Mouse (Mus musculus): ENCODE results near the gene Usp24. TPM values are rescaled to one million over a fixed set of nuclear protein-coding genes. Genes with fewer than 3 reads are reported as not detected.
A peak's percentile ranks its signal among the peaks of the same experiment; 100 is the strongest.

Usp24 gene
- total RNA-seq, 2 experiments from 2014 or later: 43.8 to 49.2 TPM

DNA sequence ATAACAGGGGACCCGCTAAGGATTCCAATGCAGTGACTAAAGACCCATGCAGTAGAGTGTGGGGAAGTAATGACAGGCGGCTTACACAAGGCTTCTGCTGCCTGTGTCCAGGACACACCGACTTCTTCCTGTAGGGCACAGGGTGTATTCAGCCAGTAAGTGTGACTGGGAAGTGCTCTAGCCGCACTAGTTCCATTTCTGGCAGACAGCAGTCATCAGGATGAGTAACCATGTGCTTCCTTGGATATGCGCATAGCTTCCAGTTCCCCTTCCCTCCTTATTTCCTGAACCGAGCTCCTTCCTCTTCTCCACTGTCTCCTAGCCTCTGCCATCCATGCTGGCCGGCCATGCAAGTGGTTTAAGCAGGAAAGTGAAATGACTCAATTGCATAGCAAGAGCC lies 113.1 kb downstream of the Usp24 start:
- no peak for DNase-seq

DNA sequence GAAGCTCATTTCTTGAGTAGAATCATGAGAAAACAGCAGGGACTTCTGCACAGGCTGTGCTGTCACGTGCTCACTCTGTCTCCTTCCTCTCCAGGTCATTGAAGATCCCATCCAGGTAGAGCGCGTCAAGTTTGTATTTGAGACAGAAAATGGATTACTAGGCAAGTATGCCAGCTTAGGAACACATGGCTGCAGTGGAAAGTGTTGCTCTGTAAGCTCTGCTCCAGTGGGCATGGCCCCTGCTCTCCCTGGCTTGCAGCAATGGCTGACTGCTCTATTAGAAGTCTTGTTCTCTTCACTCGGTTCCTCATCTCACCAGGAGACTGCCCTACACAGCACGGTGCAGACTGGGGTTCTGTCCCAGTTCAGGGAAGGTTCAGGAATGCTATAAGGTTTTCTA lies 114.4 kb downstream of the Usp24 start:
- DNase-seq: no peak

DNA sequence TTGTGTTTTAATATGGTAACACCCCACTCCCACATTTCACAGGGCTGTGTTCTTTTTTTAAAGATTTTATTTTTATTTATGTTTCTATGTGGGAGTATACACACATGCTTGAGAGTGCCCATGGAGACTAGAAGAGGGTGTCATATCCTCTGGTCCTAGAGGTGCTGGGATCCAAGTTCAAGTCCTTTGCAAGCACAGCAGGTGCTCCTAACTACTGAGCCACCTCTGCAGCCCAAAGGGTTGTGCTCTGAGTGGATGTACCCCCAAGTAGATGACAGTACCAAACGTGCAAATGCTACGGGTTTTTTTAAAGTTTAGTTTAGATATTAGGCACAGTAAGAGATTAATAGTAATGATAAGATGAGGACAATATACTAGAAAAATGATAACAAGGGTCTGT lies 119.4 kb downstream of the Usp24 start:
- no peak for DNase-seq

DNA sequence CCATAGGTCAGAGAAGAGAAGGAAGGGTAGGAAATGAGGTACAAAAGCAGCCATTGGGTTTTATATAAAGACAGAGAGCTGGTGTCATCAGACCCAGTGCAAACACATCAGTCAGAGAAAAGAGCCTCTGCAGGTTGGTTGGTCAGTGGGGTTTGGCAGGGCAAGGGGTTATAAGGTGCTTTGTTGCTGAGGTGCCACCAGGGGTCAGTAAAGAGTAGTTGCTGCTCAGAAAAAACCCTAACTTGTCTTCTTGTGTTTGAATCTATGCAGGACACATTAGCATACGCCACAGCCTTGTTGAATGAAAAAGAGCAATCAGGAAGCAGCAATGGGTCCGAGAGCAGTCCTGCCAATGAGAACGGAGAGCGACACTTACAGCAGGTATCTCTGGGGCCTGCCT lies 120.5 kb downstream of the Usp24 start:
- no peak for DNase-seq

DNA sequence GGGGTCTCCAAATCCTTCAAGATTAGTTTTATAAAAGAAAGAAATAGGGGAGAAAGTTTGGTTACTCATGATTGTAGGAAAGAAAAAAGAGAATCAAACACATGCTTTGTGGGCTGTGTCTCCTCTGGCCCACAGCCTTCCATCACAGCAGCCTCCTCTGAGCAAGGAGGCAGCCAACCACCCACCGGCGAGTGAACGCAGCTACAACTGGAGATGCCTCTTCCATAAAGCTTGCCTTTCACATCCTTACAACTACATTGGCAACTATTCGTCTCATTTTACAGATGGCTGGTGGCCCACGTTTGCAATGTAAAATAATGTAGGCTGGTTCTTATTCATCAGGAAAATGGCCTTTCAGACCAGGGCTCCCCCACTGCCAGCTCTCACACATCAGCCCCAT lies 121.2 kb downstream of the Usp24 start:
- no peak for DNase-seq

DNA sequence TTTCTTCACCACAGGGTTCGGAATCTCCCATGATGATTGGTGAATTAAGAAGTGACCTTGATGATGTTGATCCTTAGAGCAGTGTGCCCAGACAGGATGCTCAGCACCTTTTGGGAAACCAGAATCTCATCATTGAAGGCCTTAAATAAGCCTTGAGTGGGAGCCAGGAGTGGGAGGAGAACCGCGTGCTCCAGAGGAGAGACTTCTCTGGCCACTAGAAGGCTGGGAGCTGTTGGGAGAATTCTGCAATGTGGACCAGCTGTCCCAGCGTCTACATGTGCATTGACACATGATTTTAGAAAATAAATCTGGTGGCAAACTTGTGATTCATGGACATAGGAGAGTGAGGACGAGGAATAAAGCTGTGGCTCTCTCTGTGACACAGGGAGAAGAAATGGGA lies 122.8 kb downstream of the Usp24 start:
- no peak for DNase-seq

DNA sequence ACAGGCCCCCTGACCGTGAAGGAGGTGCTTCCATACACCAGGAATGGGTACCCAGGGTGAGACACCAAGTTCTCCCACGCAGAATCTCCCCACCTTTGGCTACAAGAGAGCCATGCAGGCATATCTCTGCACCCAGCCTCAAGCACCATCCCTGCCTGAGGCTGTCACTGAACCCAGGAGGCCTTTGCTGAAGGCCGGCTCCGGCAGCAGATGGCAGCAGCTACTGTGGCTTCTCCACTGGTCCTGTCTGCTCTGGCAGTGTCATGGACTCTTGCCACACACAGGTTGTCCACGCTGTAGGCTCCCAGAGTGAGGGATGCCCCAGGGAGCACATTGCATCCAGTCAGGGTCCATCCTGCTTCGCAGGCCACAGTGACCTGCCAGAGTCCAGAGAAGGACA lies 127.2 kb downstream of the Usp24 start:
- no peak for DNase-seq

DNA sequence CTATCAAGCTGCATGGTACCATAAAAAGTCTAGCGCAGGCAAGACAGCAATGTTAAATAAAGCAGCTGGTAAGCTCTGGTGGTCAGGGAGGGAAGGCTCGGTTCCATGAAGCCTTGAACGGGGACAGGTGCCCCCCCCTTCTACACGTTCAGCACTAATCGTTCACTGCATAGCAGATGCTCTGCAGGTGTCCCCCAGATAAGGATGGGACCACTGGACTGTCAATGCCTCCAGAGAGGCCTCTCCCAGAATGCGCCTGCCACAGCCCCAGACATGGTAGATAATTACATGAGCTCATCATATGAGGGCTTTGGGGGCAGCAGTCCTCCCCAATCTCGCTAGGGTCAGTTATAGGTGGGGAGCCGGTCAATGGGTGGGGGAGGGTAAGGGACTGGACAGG lies 133.3 kb downstream of the Usp24 start:
- DNase-seq: no peak

DNA sequence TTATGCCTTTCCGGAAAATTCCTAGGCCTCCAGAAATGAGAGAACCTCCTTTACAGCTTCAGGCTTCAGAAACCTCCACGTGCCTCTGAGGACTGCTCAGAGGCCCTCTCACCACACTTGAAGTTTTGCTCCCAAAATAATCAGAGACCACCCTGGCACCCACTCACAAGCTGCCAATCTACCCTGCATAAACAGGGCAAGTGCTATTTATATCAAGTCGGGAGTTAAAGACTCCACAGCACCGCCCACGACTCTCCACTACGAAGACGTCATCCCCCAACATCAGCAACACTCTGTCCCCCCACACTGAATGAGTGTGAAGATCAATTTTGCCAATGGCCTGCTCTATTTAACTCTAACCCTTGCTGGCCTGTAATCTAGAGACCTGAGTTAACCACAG lies 136.4 kb downstream of the Usp24 start:
- no peak for DNase-seq

DNA sequence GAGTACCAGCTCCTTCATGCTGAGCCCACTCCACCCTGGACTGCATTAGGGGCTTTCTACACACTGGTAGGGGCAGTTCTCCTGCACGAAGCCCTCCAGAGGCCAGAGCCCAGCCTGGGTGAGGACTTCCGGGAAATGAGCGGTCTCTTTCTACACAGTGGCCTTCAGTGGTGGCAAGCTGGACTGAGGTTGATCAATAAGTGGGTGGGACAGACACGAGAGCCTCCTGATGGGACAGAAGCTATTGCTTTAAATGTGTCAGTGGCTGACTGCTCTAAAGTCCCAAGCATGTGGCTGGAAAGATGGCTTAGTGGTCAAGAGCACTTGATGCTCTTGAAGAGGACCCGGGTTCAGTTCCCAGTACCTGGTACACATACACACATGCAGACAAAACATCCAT lies 137.1 kb downstream of the Usp24 start:
- DNase-seq: no peak

DNA sequence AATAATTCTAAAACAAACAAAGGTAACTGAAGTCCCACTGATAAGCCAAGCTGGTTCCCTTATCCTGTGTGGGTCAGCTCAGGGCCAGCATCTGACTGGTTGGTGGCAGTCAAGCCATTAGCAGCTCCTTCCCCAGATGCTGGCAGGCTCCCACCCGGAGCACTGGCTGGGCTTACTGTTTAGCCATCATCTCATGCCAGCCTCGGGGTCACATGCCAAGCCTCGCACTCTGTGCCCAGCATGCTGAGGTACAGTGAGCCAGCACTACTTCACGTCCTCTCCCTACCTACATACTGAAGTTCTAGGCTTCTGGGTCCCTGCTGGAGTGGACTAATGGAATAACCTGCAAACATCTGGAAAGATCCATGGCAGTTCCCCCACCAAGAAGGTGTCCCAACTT lies 137.5 kb downstream of the Usp24 start:
- DNase-seq: no peak

DNA sequence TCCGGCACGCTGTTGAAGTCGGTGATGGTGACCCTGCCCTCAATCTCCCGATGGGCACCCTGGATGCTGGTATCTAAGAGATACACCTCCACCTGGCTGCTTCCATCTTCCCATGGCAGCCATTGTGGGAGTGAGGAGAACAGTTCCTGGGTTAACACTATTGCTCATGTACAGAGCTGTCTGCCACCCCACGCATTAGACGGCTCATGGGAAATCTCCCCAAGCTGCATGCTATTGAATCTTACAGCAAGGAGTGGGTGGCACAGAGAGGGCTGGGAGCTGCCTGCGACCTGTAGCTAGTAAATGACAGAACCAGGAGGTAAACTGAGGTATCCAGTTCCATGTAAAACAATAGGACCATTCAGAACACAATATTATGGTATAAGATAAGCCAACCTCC lies 138.5 kb downstream of the Usp24 start:
- DNase-seq: no peak

DNA sequence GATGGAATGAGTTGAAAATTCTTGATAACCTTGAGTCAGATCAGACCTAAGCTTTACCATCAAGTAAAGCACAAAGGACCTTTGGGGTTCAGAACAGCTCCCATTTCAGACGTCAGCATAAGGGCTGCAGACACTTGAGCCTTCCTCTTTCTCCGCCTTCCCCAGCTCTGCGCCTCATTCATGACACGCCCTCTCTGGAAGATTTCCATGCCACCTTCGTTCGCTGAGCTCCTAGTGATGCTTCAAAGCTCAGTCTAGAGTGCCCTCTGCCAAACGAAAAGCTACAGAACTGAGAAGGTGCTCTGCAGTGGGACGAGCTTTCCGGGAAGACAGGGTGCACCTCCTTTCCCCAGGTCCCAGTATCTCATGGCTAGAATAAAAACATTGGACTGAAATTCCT lies 146.0 kb downstream of the Usp24 start:
- DNase-seq: no peak

DNA sequence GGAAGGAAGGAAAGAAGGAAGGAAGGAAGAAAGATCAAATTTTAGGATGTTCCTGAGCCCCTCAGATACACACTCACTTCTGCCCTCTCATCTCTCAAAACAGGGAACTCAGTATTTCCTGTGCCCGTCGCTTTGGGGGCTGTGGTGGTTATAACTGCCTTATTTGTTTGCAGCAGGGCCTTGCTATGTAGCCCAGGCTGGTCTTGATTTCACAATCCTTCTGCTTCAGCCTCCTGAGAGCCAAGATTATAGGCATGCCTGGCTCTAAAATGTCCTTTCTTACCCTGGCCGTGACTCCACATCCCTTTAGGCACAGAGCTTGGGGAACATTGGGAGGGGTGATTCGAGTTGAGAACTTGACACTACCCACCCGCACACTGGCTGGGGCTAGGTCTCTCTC lies 146.5 kb downstream of the Usp24 start:
- DNase-seq: no peak

DNA sequence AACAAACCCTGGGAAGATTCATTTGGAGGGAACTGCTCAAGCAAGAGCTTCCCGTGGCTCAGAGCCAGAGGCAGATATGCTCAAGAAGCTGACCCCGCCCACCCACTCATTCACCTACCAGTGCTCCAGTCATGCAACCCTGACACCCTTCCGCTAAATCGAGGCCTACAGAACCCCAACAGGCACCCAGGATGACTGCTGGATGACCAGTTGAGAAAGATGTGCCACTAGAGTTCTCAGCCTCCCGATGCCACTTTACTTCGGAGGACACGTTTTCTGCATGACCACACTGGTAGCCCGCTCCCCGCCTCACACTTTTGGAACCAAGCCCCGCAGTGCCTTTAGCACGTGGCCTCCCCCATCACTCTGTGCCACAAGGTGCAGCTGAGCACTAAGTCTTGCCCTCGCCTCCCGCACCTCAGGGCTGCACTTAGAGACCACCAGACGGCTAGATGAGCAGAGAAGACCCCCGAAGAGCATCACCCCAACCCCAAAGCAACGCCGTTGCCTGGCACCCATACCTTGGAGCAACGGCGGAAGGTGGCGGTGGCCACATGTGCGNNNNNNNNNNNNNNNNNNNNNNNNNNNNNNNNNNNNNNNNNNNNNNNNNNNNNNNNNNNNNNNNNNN lies 147.3 kb downstream of the Usp24 start:
- no peak for DNase-seq

DNA sequence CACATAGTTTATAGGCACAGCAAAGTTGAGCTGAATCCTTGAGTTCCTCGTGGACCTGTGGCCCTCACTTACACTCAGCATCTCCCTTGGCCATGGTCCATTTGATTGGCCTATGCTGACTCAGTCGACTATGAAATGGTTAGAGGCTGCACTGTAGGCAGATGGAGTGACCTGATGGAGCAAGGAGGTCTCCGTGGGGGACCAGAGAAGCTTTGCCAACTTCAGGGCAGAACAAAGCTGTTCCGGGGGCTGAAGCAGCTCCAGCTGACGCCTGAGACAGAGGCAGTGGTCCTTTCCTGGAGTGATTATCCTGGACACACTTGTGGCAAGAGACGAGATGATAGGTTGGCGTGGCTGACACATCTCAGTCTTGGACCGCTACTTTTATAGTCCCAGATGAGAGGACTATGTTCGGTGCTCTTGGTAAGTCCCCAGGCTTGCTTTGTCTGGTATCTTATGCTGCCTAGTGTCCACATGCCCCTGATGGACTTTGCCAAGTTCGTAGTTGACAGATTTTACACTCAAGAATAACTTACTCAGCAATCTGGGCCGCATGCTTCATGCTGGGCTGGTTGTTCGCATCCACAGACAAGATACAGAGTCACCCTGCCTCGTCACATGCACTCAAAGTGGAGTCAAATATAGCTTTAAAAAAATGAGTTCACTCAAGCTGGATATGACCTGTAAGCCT lies 151.6 kb downstream of the Usp24 start:
- DNase-seq: no peak

DNA sequence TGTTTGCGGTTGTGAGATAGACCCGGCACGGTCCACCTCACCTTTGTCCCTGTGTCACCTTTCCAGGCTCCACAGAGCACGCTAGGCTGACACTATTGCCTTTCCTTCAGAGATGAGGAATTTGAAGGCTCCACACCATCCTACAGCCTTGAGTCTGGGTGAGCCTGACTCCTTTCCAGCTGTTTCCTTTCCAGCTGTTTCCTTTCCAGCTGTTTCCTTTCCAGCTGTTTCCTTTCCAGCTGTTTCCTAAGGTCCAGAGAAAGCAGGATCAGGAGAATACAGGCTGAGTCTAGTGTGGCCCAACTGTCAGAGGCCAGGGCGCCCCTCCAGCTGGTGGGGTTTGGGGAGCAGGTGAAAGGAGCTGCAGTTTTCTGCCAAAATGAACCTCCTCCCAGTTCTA lies 154.9 kb downstream of the Usp24 start:
- peak; percentile 53 for DNase-seq

DNA sequence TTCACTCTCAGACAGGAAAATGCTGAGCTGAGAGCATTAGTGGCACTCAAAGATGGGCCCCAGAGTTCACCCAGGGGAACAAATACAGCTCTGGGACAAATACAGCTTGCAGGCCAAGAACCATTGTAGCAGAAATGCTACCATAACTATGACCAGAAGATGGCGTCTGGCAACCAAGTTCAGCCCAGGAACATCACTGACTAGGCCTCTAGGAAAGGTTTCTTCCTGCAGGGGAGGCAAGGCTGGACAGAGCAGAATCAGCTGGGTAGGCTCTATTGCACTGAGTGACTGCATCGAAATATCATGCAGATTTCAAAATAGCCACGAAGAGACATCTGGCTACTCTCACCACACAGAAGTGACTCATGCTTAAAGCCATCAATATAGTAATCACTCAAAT lies 156.3 kb downstream of the Usp24 start:
- peak; percentile 35 for DNase-seq

DNA sequence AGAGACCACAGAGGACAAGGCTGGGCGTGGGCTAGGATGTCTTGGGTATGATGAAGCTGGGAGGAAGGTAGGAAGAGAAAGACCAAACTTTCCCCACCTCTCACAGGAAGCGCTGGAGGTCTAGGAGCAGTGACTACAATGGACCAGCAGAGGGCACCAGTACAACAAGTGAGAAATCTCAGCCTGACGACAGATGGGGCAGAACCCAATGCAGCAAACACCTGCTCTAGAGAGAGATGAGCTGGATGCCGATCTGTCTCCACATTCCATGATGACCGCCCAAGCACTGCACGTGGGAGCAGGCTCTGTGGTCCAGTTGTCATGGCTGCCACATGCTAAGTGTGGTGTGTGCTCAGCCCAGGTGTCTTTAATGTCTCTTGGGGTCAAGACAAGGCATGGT lies 158.2 kb downstream of the Usp24 start:
- DNase-seq: no peak

DNA sequence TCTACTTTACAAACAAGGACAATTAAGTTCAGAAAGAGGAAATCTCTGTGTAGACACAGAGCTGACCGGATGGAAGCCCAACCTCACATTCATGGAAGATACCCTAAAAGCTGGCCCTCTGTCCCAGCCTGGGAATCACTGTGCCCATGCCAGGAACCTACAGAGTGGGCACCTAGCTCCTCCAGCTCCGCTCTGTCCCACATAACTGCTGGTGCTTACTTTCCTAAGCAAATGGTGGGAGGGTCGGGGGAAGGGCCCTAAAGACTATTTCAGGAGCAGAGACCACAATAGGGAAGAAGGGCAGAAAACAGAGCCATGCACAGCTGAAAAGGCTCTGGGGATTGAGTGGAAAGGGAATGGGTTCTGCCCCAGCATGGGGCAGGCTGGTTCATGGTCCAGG lies 164.5 kb downstream of the Usp24 start:
- DNase-seq: no peak

DNA sequence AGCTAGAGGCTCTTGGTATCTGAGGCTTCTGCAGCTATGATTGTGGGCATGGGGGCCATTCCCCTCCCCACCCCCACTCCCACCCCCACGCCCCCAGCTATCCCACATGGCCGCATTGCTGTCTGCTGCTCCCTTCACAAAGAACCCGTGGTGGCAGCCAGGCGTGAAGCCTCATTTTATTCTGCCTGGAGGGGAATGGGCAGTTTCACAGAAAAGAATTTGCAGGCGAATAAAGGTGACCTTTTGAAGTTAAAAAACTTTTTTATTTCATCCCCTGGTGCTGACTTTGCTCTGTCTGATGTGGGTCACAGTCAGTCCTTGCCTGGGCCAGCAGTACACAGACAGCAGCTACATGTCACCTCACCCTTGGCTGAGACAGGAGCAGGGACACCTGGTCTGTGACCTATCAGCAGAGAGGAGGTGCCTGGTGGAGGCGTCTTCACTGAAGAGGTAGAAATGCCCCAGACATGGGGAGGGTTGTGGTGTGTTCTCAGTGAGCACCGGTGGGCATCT lies 167.3 kb downstream of the Usp24 start:
- DNase-seq: no peak

DNA sequence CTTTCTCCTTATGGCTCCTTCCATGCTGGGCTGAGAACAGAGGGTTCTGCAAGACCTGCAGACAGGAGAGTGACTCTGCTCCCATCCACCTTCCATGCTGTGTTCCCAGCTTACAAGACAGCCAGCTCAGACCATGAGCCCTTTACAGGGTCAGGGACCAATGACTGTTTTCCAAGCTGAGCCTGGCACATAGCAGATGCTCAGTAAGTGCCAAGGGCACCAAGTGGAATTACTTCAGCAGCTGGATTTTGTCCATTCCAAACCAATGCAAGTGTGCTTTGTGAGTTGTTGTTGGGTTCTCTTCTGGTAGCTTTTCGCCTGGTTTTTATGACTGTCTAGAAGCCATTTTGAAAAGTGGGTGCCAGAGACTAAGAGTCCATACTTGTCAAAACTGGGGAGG lies 167.8 kb downstream of the Usp24 start:
- no peak for DNase-seq

DNA sequence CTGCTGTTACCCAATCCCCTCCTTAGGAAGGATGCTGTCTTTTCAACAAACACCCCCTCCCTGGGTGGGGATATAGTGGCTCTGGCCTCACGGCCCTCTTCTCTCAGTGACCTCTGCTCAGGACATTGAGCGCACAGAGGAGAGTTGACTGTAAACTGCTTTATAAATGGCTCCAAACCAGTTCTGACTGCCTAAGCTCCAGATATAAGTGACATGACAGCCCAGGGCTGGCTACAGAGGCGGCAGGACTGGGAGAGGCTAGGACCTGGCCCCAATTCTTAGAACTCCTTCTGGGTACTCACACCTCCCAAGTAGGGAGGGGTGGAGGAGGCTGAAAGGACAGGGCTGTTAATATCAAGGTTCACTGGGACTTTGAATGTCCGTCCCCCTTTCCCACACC lies 174.6 kb downstream of the Usp24 start:
- no peak for DNase-seq

Data from gastrocnemius, postnatal 25 days (tissue).